Mouse (Mus musculus) megakaryocyte, embryonic 14.5 days (primary cell): ENCODE measurements around the gene Lrmda.

ENCODE experiments used
- FLI1 ChIP-seq: IDR thresholded peaks from 2 replicates; pipeline ENCODE4 v1.6.1; 2012; ENCODE audit warnings: low read length, inconsistent platforms, mixed read lengths
- GATA1 ChIP-seq: IDR thresholded peaks from 3 replicates; pipeline ENCODE4 v1.6.1; 2012; ENCODE audit warnings: mixed read lengths, low read length, inconsistent platforms, borderline replicate concordance

- TF ChIP-seq GATA1 (no peak), FLI1 (no peak)
Observed at GRCm38 (mm10) chr14:22413220-22413619, 393.7 kb downstream of the Lrmda start.
